Comparison of ENCODE assay signal across 15 mouse cellular contexts in genomic region chr6:85368722-85369121, GRCm38 (mm10). TPM values are rescaled to one million over a fixed set of nuclear protein-coding genes. Genes with fewer than 3 reads are reported as not detected.
DNase-seq lines count a peak whose midpoint lies in the region; ATAC-seq and TF ChIP-seq lines count a peak whose summit lies in the region.
"Had no signal": no experiment of that assay in that cellular context is flagged by ENCODE, and none has a peak within 500 bp of the region (broad histone marks: within the 10 kb centered on the region; RNA-seq: fewer than 3 reads in every experiment).

No protein-coding gene starts in this region.

- H3K4me3 ChIP-seq in bone marrow macrophage, adult 2 months (ENCODE audit: insufficient read depth, low read length) = peak overlapping the region; percentile 49
- no peak overlapping the region for H3K4me3 ChIP-seq in kidney, postnatal 0 days (replicated peaks; ENCODE audit: low read depth, low read length)

- H3K27me3 ChIP-seq in kidney, postnatal 0 days (ENCODE audit: insufficient read depth, low read length) = no peaks in the 10 kb centered on the region

- H3K9ac ChIP-seq in kidney, postnatal 0 days (ENCODE audit: low read depth, low read length) = no peak overlapping the region

- no peak for ATAC-seq in kidney, postnatal 0 days (replicated peaks; ENCODE audit: low FRiP score, low read depth)
- no peak for ATAC-seq in activated CD4-positive, CD25-positive, alpha-beta regulatory T cell, adult 4 months

- no peaks in the 10 kb centered on the region for H3K9me3 ChIP-seq in kidney, postnatal 0 days (replicated peaks; ENCODE audit: low read length)
- H3K9me3 ChIP-seq: megakaryocyte, embryonic 14.5 days had no signal

- no peak for TF ChIP-seq CTCF in bone marrow macrophage, adult 2 months (IDR thresholded peaks at IDR 0.05; ENCODE audit: low read depth, low read length)
- no peak for TF ChIP-seq CTCF in kidney, postnatal 0 days (IDR thresholded peaks at IDR 0.05; ENCODE audit: low read depth)

- no peak for TF ChIP-seq POLR2A in bone marrow macrophage, adult 2 months (IDR thresholded peaks at IDR 0.05; ENCODE audit: borderline replicate concordance, low read depth, low read length)

- H3K4me2 ChIP-seq in kidney, postnatal 0 days (ENCODE audit: low read length) = no peak overlapping the region

- peak overlapping the region; percentile 100 for H3K27ac ChIP-seq in bone marrow macrophage, adult 2 months (ENCODE audit: insufficient read depth, low read depth, low read length)
- H3K27ac ChIP-seq in kidney, postnatal 0 days = peak overlapping the region; percentile 65; the same call in 1 of the 2 replicates

- 65% methylated on average over 5 of the region's 5 CpGs for WGBS in kidney, postnatal 0 days

- H3K4me1 ChIP-seq in bone marrow macrophage, adult 2 months (ENCODE audit: control insufficient read depth, insufficient read depth, low read length) = peaks cover 62% of the 10 kb centered on the region
- H3K4me1 ChIP-seq in kidney, postnatal 0 days (replicated peaks; ENCODE audit: insufficient read depth, low read length) = peaks cover 43% of the 10 kb centered on the region

- peak; percentile 48 for DNase-seq in adrenal gland, adult 2 months
- DNase-seq in adrenal gland, adult 18-20 months (ENCODE audit: low spot score in 2 of 2) = no peak
- DNase-seq in kidney, adult 11 months = peak; percentile 60
- no peak for DNase-seq in kidney, postnatal 10 days
- no peak for DNase-seq in kidney, postnatal 0 days (ENCODE audit: low spot score)
- DNase-seq in right cerebral cortex, postnatal 14 days = no peak
- DNase-seq: cerebellum, postnatal 10 days had no signal

- no peaks in the 10 kb centered on the region for H3K36me3 ChIP-seq in kidney, postnatal 0 days (ENCODE audit: insufficient read depth, low read length)

RNA-seq across cellular contexts. Expression of gene Rab11fip5, which starts 5.7 kb away (rescaled TPM):
- total RNA-seq in adrenal gland, adult 2 months (2021) = 10 to 100 TPM; 22.7 to 47.7 TPM
- 33.7 and 35.4 TPM in 2 replicates for polyA plus RNA-seq in adrenal gland, adult 2 months (2012; rRNA removed)
- 10 to 100 TPM; 26.1 to 29.2 TPM for total RNA-seq in adrenal gland, adult 18-20 months (2021)
- 145 and 160 TPM in 2 replicates for polyA plus RNA-seq in bone marrow macrophage, adult 2 months (2012; ENCODE audit: insufficient read depth, insufficient read length, missing spikeins)
- 21.0 and 21.2 TPM in 2 replicates for polyA plus RNA-seq in kidney, postnatal 0 days (2015; fragmentation: Nextera tagmentation; extraction: Ambion mirVana)
- polyA plus RNA-seq in activated CD4-positive, CD25-positive, alpha-beta regulatory T cell, adult 4 months (2017; shearing (Covaris generic)) = under 1 TPM; 0.15 to 0.29 TPM

RNA-seq across cellular contexts. Expression of gene Sfxn5, which starts 35.5 kb away (rescaled TPM):
- 10 to 100 TPM; 26.1 to 36.3 TPM for total RNA-seq in adrenal gland, adult 2 months (2021)
- polyA plus RNA-seq in adrenal gland, adult 2 months (2012; rRNA removed) = 9.0 and 29.0 TPM in 2 replicates
- total RNA-seq in adrenal gland, adult 18-20 months (2021) = 10 to 100 TPM; 20.0 to 35.9 TPM
- 14.2 and 15.2 TPM in 2 replicates for polyA plus RNA-seq in bone marrow macrophage, adult 2 months (2012; ENCODE audit: insufficient read depth, insufficient read length, missing spikeins)
- 12.9 and 15.7 TPM in 2 replicates for polyA plus RNA-seq in kidney, postnatal 0 days (2015; fragmentation: Nextera tagmentation; extraction: Ambion mirVana)
- polyA plus RNA-seq in activated CD4-positive, CD25-positive, alpha-beta regulatory T cell, adult 4 months (2017; shearing (Covaris generic)) = 1 to 10 TPM; 1.5 to 1.8 TPM

RNA-seq across cellular contexts. Expression of gene Noto, which starts 55.0 kb away (rescaled TPM):
- total RNA-seq in adrenal gland, adult 2 months (2021) = not detected
- not detected in 2 replicates for polyA plus RNA-seq in adrenal gland, adult 2 months (2012; rRNA removed)
- not detected for total RNA-seq in adrenal gland, adult 18-20 months (2021)
- polyA plus RNA-seq in bone marrow macrophage, adult 2 months (2012; ENCODE audit: insufficient read depth, insufficient read length, missing spikeins) = not detected in 2 replicates
- not detected in 2 replicates for polyA plus RNA-seq in kidney, postnatal 0 days (2015; fragmentation: Nextera tagmentation; extraction: Ambion mirVana)
- not detected for polyA plus RNA-seq in activated CD4-positive, CD25-positive, alpha-beta regulatory T cell, adult 4 months (2017; shearing (Covaris generic))
- total RNA-seq: adrenal gland, postnatal 25 days; gastrocnemius, adult 8-10 months; neutrophil, adult 5-6 weeks had no signal
- polyA plus RNA-seq: limb, embryonic 11.5 days; small intestine, adult 2 months had no signal

Comparison
In these comparisons a context has a peak if more than half of its experiments do, and no peak if none do; other contexts are left out.
1. DNase-seq: peak in adrenal gland, adult 2 months (single experiment) and kidney, adult 11 months (single experiment); none in adrenal gland, adult 18-20 months (0 of 2), kidney, postnatal 10 days (single experiment), kidney, postnatal 0 days (single experiment) and right cerebral cortex, postnatal 14 days (single experiment).
2. RNA of gene Rab11fip5, which starts 5.7 kb away (polyA plus RNA-seq): 145 to 160 TPM in bone marrow macrophage, adult 2 months, 33.7 to 35.4 TPM in adrenal gland, adult 2 months and 21.0 to 21.2 TPM in kidney, postnatal 0 days; 0.15 to 0.29 TPM in activated CD4-positive, CD25-positive, alpha-beta regulatory T cell, adult 4 months; every median in the first group is over 10 times any median in the second.